In genomic region chr5:107932556-107932955, GRCm38 (mm10) we compare ENCODE assay signal across 15 mouse cellular contexts. TPM values are rescaled to one million over a fixed set of nuclear protein-coding genes. Genes with fewer than 3 reads are reported as not detected.
DNase-seq lines count a peak whose midpoint lies in the region; ATAC-seq and TF ChIP-seq lines count a peak whose summit lies in the region.
"Had no signal": no experiment of that assay in that cellular context is flagged by ENCODE, and none has a peak within 500 bp of the region (broad histone marks: within the 10 kb centered on the region; RNA-seq: fewer than 3 reads in every experiment).

No protein-coding gene starts in this region.

- no peaks in the 10 kb centered on the region for H3K9me3 ChIP-seq in embryonic facial prominence, embryonic 13.5 days
- H3K9me3 ChIP-seq in embryonic facial prominence, embryonic 10.5 days = no peaks in the 10 kb centered on the region
- H3K9me3 ChIP-seq in megakaryocyte, embryonic 14.5 days = no peaks in the 10 kb centered on the region
- no peaks in the 10 kb centered on the region for H3K9me3 ChIP-seq in forebrain, embryonic 15.5 days
- H3K9me3 ChIP-seq: forebrain, embryonic 10.5 days; lung, embryonic 15.5 days; midbrain, embryonic 15.5 days had no signal

- H3K4me2 ChIP-seq in embryonic facial prominence, embryonic 13.5 days = peak overlapping the region; percentile 9; the same call in 1 of the 2 replicates
- H3K4me2 ChIP-seq in forebrain, embryonic 15.5 days (replicated peaks) = no peak overlapping the region
- H3K4me2 ChIP-seq: lung, embryonic 15.5 days; midbrain, embryonic 15.5 days had no signal

- 0 out of 2 replicates have a peak overlapping the region, but pooled peaks have one; percentile 32 for H3K9ac ChIP-seq in embryonic facial prominence, embryonic 13.5 days
- H3K9ac ChIP-seq in forebrain, embryonic 15.5 days (replicated peaks) = no peak overlapping the region
- H3K9ac ChIP-seq: lung, embryonic 15.5 days; midbrain, embryonic 15.5 days had no signal

- H3K27ac ChIP-seq in embryonic facial prominence, embryonic 13.5 days = peak overlapping the region; percentile 44; the same call in 1 of the 2 replicates
- no peak overlapping the region; the same call in 1 of the 2 replicates for H3K27ac ChIP-seq in embryonic facial prominence, embryonic 10.5 days (replicated peaks)
- H3K27ac ChIP-seq in cerebellum, adult 2 months (ENCODE audit: insufficient read depth, low read length) = peak overlapping the region; percentile 42
- no peak overlapping the region for H3K27ac ChIP-seq in forebrain, embryonic 15.5 days (replicated peaks)
- H3K27ac ChIP-seq: forebrain, embryonic 10.5 days; layer of hippocampus, adult 2 months; lung, embryonic 15.5 days; midbrain, embryonic 15.5 days had no signal

- WGBS in embryonic facial prominence, embryonic 13.5 days = 38% methylated on average over 2 of the region's 2 CpGs
- 48% methylated on average over 2 of the region's 2 CpGs for WGBS in embryonic facial prominence, embryonic 10.5 days
- 10% methylated on average over 2 of the region's 2 CpGs for WGBS in cerebellum, adult 2 months
- 48% methylated on average over 2 of the region's 2 CpGs for WGBS in forebrain, embryonic 15.5 days

- TF ChIP-seq POLR2A in cerebellum, adult 2 months (IDR thresholded peaks at IDR 0.05; ENCODE audit: borderline replicate concordance, insufficient read depth, low read length) = no peak

- no peak overlapping the region for H3K4me3 ChIP-seq in embryonic facial prominence, embryonic 13.5 days
- H3K4me3 ChIP-seq in embryonic facial prominence, embryonic 10.5 days = no peak overlapping the region
- H3K4me3 ChIP-seq in cerebellum, adult 2 months (replicated peaks; ENCODE audit: insufficient read depth, low read depth, low read length) = no peak overlapping the region
- H3K4me3 ChIP-seq in megakaryocyte, embryonic 14.5 days (replicated peaks) = peak overlapping the region; percentile 18
- H3K4me3 ChIP-seq in forebrain, embryonic 15.5 days = no peak overlapping the region
- H3K4me3 ChIP-seq: forebrain, embryonic 10.5 days; layer of hippocampus, adult 2 months; lung, embryonic 15.5 days; midbrain, embryonic 15.5 days had no signal

- no peak for ATAC-seq in embryonic facial prominence, embryonic 13.5 days (ENCODE audit: insufficient number of reproducible peaks, insufficient read depth, low FRiP score, low TSS enrichment, low read depth)
- no peak for ATAC-seq in forebrain, embryonic 15.5 days (replicated peaks)
- ATAC-seq: midbrain, embryonic 15.5 days had no signal

- H3K36me3 ChIP-seq in embryonic facial prominence, embryonic 13.5 days = no peaks in the 10 kb centered on the region
- no peaks in the 10 kb centered on the region for H3K36me3 ChIP-seq in embryonic facial prominence, embryonic 10.5 days (replicated peaks)
- no peaks in the 10 kb centered on the region for H3K36me3 ChIP-seq in megakaryocyte, embryonic 14.5 days (replicated peaks; ENCODE audit: low read length)
- no peaks in the 10 kb centered on the region for H3K36me3 ChIP-seq in forebrain, embryonic 15.5 days
- H3K36me3 ChIP-seq: forebrain, embryonic 10.5 days; lung, embryonic 15.5 days; midbrain, embryonic 15.5 days had no signal

- no peak for DNase-seq in embryonic facial prominence, embryonic 10.5 days (ENCODE audit: low spot score)
- peak; percentile 72 for DNase-seq in 416B (ENCODE audit: low read depth)
- peak; percentile 67 to 85 for DNase-seq in cerebellum, adult 2 months
- DNase-seq in kidney, adult 11 months = no peak
- DNase-seq in adrenal gland, adult 8-10 months = no peak
- DNase-seq: adrenal gland, adult 2 months; gastrocnemius, postnatal 10 days; kidney, adult 8-10 months had no signal

- H3K4me1 ChIP-seq in embryonic facial prominence, embryonic 13.5 days = peaks cover 19% of the 10 kb centered on the region
- H3K4me1 ChIP-seq in embryonic facial prominence, embryonic 10.5 days = peaks cover 11% of the 10 kb centered on the region
- H3K4me1 ChIP-seq in cerebellum, adult 2 months (ENCODE audit: control insufficient read depth, insufficient read depth, low read length) = peaks cover 3% of the 10 kb centered on the region; the same call in 1 of the 2 replicates
- peaks cover 34% of the 10 kb centered on the region for H3K4me1 ChIP-seq in megakaryocyte, embryonic 14.5 days
- no peaks in the 10 kb centered on the region for H3K4me1 ChIP-seq in forebrain, embryonic 15.5 days
- H3K4me1 ChIP-seq: forebrain, embryonic 10.5 days; midbrain, embryonic 15.5 days had no signal

- no peaks in the 10 kb centered on the region for H3K27me3 ChIP-seq in embryonic facial prominence, embryonic 13.5 days
- H3K27me3 ChIP-seq in embryonic facial prominence, embryonic 10.5 days (replicated peaks; ENCODE audit: low read depth, poor library complexity, severe bottlenecking) = no peaks in the 10 kb centered on the region
- no peaks in the 10 kb centered on the region for H3K27me3 ChIP-seq in cerebellum, adult 2 months (ENCODE audit: control insufficient read depth, insufficient read depth, low read length)
- no peaks in the 10 kb centered on the region for H3K27me3 ChIP-seq in megakaryocyte, embryonic 14.5 days (replicated peaks)
- H3K27me3 ChIP-seq in forebrain, embryonic 15.5 days = no peaks in the 10 kb centered on the region
- H3K27me3 ChIP-seq: lung, embryonic 15.5 days; midbrain, embryonic 15.5 days had no signal

- TF ChIP-seq CTCF in cerebellum, adult 2 months (IDR thresholded peaks at IDR 0.05; ENCODE audit: borderline replicate concordance, insufficient read depth, low read depth, low read length) = no peak

RNA-seq across cellular contexts. Expression of gene Rpl5, which starts 32.3 kb away (rescaled TPM):
- 76.6 and 81.0 TPM in 2 replicates for polyA plus RNA-seq in embryonic facial prominence, embryonic 13.5 days (2015; fragmentation: Nextera tagmentation; extraction: Ambion mirVana)
- 91.7 and 99.4 TPM in 2 replicates for polyA plus RNA-seq in embryonic facial prominence, embryonic 10.5 days (2016; fragmentation: Nextera tagmentation; extraction: Ambion mirVana)
- 75.5 and 81.9 TPM in 2 replicates for polyA plus RNA-seq in cerebellum, adult 2 months (2012; rRNA removed)
- polyA plus RNA-seq in megakaryocyte, embryonic 14.5 days (2012; ENCODE audit: insufficient read depth, low replicate concordance) = 21.3 and 79.1 TPM in 2 replicates
- polyA plus RNA-seq in forebrain, embryonic 15.5 days (2015; fragmentation: Nextera tagmentation; extraction: Ambion mirVana) = 69.9 and 71.3 TPM in 2 replicates
- 10 to 100 TPM; 50.4 to 91.3 (median 70.7) TPM for total RNA-seq in adrenal gland, adult 8-10 months (2022)

RNA-seq across cellular contexts. Expression of gene Fam69a, which starts 54.3 kb away (rescaled TPM):
- 25.5 and 26.1 TPM in 2 replicates for polyA plus RNA-seq in embryonic facial prominence, embryonic 13.5 days (2015; fragmentation: Nextera tagmentation; extraction: Ambion mirVana)
- polyA plus RNA-seq in embryonic facial prominence, embryonic 10.5 days (2016; fragmentation: Nextera tagmentation; extraction: Ambion mirVana) = 16.5 and 16.7 TPM in 2 replicates
- 30.9 and 32.4 TPM in 2 replicates for polyA plus RNA-seq in cerebellum, adult 2 months (2012; rRNA removed)
- 0.94 TPM in 1 of 2 replicates, not detected in the other for polyA plus RNA-seq in megakaryocyte, embryonic 14.5 days (2012; ENCODE audit: insufficient read depth, low replicate concordance)
- polyA plus RNA-seq in forebrain, embryonic 15.5 days (2015; fragmentation: Nextera tagmentation; extraction: Ambion mirVana) = 31.5 and 31.9 TPM in 2 replicates
- total RNA-seq in adrenal gland, adult 8-10 months (2022) = 1 to 10 TPM; 4.2 to 6.4 (median 5.3) TPM

RNA-seq across cellular contexts. Expression of gene Evi5, which starts 57.6 kb away (rescaled TPM):
- polyA plus RNA-seq in embryonic facial prominence, embryonic 13.5 days (2015; fragmentation: Nextera tagmentation; extraction: Ambion mirVana) = 76.6 and 80.9 TPM in 2 replicates
- 55.7 and 56.5 TPM in 2 replicates for polyA plus RNA-seq in embryonic facial prominence, embryonic 10.5 days (2016; fragmentation: Nextera tagmentation; extraction: Ambion mirVana)
- polyA plus RNA-seq in cerebellum, adult 2 months (2012; rRNA removed) = 37.2 and 37.6 TPM in 2 replicates
- polyA plus RNA-seq in megakaryocyte, embryonic 14.5 days (2012; ENCODE audit: insufficient read depth, low replicate concordance) = 0.20 TPM in 1 of 2 replicates, not detected in the other
- 54.6 and 57.2 TPM in 2 replicates for polyA plus RNA-seq in forebrain, embryonic 15.5 days (2015; fragmentation: Nextera tagmentation; extraction: Ambion mirVana)
- total RNA-seq in adrenal gland, adult 8-10 months (2022) = 10 to 100 TPM; 66.8 to 73.3 (median 70.4) TPM

Comparison
In these comparisons a context has a peak if more than half of its experiments do, and no peak if none do; other contexts are left out.
1. H3K27ac ChIP-seq: peak in embryonic facial prominence, embryonic 13.5 days (single experiment) and cerebellum, adult 2 months (single experiment); none in embryonic facial prominence, embryonic 10.5 days (single experiment) and forebrain, embryonic 15.5 days (single experiment).
2. DNase-seq: peak in 416B (single experiment) and cerebellum, adult 2 months (2 of 2); none in embryonic facial prominence, embryonic 10.5 days (single experiment), kidney, adult 11 months (single experiment) and adrenal gland, adult 8-10 months (single experiment).
3. RNA of gene Evi5, which starts 57.6 kb away (polyA plus RNA-seq): 76.6 to 80.9 TPM in embryonic facial prominence, embryonic 13.5 days, 54.6 to 57.2 TPM in forebrain, embryonic 15.5 days, 55.7 to 56.5 TPM in embryonic facial prominence, embryonic 10.5 days and 37.2 to 37.6 TPM in cerebellum, adult 2 months; 0.20 TPM in megakaryocyte, embryonic 14.5 days; every median in the first group is over 10 times any median in the second.